Mouse (Mus musculus): ENCODE measurements at regions not wholly inside any gene's neighbourhood (a gene's known extent, or its start where the extent isn't known, plus 50 kb on each side); places are given as distances from the start of the nearest gene placed in this dataset.

DNA sequence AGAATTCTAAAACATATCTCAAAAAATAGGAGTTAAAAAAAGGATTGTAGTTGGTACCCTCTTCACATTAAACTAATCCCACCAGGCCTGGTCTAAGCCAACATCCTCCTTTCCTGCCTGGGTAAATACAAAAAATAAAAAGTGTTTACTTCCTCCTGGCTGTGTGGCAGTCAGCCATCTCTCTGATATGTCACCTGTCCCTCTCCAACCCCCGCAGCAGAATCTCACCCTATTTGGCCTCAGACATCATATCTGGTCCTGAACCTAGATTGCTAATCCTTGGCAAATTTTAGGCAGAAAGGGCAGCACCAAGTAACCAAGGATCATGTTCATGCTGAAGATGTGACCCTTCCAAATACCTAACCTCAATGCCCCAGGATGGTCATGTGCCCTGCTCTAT, 59.2 kb upstream of the Cadm1 start:
- Histone ChIP-seq H3K36me3 (ENCODE audit: insufficient read depth, low read length) (no peaks in the 10 kb centered on the region), H3K27me3 (ENCODE audit: insufficient read depth, low read length) (no peaks in the 10 kb centered on the region), H3K4me1 (replicated peaks; ENCODE audit: low read depth, low read length) (no peaks in the 10 kb centered on the region), H3K9me3 (ENCODE audit: low read length) (peaks cover 4% of the 10 kb centered on the region; the same call in 1 of the 2 replicates), H3K4me3 (replicated peaks; ENCODE audit: low read length) (no peak overlapping the region)
- TF ChIP-seq CTCF (conservative IDR thresholded peaks at IDR 0.05; ENCODE audit: low read length) (no peak), POU5F1 (IDR thresholded peaks at IDR 0.05; ENCODE audit: borderline replicate concordance, low read length) (no peak), NANOG (IDR thresholded peaks at IDR 0.05; ENCODE audit: borderline replicate concordance, low read length) (no peak)

DNA sequence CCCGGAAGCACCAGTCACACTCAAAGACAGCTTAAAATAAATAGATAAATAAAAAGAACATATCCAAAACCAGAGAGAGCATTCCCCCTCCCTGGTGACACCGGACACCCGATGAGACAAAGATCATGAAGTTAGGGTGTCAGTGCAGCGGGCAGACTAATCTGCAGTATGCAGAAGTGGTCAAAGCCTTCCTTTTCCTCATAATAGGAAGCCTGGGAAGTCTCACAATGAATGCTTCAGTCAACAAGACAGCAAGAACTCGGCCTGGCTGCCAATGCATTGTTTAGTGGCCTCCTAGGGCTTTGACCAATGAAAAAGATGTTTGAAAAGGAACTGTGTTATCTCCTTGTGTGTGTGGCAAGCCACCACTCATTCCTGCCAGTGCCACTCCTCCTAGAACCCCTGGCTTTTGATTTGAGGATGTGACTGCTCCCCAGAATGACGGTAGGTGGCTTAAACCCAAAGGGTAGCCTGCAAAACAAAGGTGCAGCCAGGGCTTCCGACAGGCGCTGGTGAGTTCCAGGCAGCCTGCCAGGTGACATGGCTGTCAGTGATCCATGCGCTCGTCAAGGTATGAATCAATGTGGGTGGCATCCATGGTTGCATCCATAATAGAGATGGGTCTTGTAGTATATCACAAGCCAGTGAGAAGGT, 58.1 kb upstream of the Cadm1 start:
- no peak for TF ChIP-seq CTCF (conservative IDR thresholded peaks at IDR 0.05; ENCODE audit: low read length)
- no peak for TF ChIP-seq NANOG (IDR thresholded peaks at IDR 0.05; ENCODE audit: borderline replicate concordance, low read length)
- TF ChIP-seq POU5F1 (IDR thresholded peaks at IDR 0.05; ENCODE audit: borderline replicate concordance, low read length), result no peak
- Histone ChIP-seq H3K9me3 (ENCODE audit: low read length) (peaks cover 4% of the 10 kb centered on the region; the same call in 1 of the 2 replicates), H3K36me3 (ENCODE audit: insufficient read depth, low read length) (no peaks in the 10 kb centered on the region), H3K4me1 (replicated peaks; ENCODE audit: low read depth, low read length) (no peaks in the 10 kb centered on the region), H3K27me3 (ENCODE audit: insufficient read depth, low read length) (no peaks in the 10 kb centered on the region), H3K4me3 (replicated peaks; ENCODE audit: low read length) (no peak overlapping the region)

- no peak for TF ChIP-seq CTCF (conservative IDR thresholded peaks at IDR 0.05; ENCODE audit: low read length)
- TF ChIP-seq POU5F1 (IDR thresholded peaks at IDR 0.05; ENCODE audit: borderline replicate concordance, low read length), result no peak
- TF ChIP-seq NANOG (IDR thresholded peaks at IDR 0.05; ENCODE audit: borderline replicate concordance, low read length), result no peak
- Histone ChIP-seq H3K4me3 (replicated peaks; ENCODE audit: low read length) (no peak overlapping the region), H3K36me3 (ENCODE audit: insufficient read depth, low read length) (no peaks in the 10 kb centered on the region), H3K27me3 (ENCODE audit: insufficient read depth, low read length) (no peaks in the 10 kb centered on the region), H3K4me1 (replicated peaks; ENCODE audit: low read depth, low read length) (no peaks in the 10 kb centered on the region), H3K9me3 (ENCODE audit: low read length) (peaks cover 4% of the 10 kb centered on the region; the same call in 1 of the 2 replicates)
Observed at GRCm38 (mm10) chr9:47473776-47474365, 56.1 kb upstream of the Cadm1 start.

DNA sequence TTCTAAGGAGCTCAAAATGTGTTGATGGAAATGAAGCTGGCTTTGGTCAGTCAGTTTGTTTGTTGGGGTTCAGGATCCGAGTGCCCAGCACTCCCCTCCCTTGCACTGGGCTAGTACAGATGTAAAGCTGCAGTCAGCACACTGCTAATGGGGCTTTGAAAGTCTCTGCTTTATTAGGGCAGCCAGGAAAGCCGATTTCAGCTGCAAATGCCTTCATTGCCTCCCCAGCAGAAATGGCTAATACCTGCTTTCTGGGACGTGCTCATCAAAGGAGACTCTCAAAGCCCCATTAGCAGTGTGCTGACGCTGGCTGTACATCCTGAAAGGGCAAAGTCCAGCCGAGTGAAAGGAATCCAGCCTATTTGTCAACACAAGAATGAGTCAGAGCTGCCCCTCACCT, 55.2 kb upstream of the Cadm1 start:
- H3K27me3 ChIP-seq (ENCODE audit: insufficient read depth, low read length), result peaks cover 4% of the 10 kb centered on the region; the same call in 1 of the 2 replicates
- H3K9me3 ChIP-seq (ENCODE audit: low read length), result peaks cover 4% of the 10 kb centered on the region; the same call in 1 of the 2 replicates
- H3K4me3 ChIP-seq (replicated peaks; ENCODE audit: low read length), result no peak overlapping the region
- H3K4me1 ChIP-seq (replicated peaks; ENCODE audit: low read depth, low read length), result no peaks in the 10 kb centered on the region
- no peaks in the 10 kb centered on the region for H3K36me3 ChIP-seq (ENCODE audit: insufficient read depth, low read length)
- TF ChIP-seq POU5F1 (IDR thresholded peaks at IDR 0.05; ENCODE audit: borderline replicate concordance, low read length), result no peak
- TF ChIP-seq NANOG (IDR thresholded peaks at IDR 0.05; ENCODE audit: borderline replicate concordance, low read length), result no peak
- TF ChIP-seq CTCF (conservative IDR thresholded peaks at IDR 0.05; ENCODE audit: low read length), result no peak

DNA sequence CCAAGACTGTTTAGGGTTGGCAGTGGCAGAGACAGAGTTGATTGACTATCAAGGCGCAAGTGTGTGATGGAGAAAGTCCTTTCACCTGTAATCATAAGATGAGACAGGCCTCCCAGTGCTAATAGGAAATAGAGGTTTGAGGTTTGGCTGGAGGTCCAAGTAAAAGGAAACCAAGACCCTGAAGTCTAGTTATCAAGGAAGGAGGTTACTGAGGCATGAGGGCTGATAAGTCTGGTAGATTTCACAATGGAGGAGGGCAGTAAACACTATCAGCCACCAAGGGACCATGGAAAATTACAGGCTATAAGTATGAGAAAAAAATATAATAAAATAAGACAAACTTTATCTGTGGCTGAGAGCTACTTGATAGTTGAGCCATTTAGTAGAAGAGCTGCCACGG, 52.1 kb upstream of the Cadm1 start:
- H3K27me3 ChIP-seq (ENCODE audit: insufficient read depth, low read length), result peaks cover 4% of the 10 kb centered on the region; the same call in 1 of the 2 replicates
- H3K36me3 ChIP-seq (ENCODE audit: insufficient read depth, low read length), result no peaks in the 10 kb centered on the region
- TF ChIP-seq CTCF (conservative IDR thresholded peaks at IDR 0.05; ENCODE audit: low read length) (no peak), NANOG (IDR thresholded peaks at IDR 0.05; ENCODE audit: borderline replicate concordance, low read length) (no peak), POU5F1 (IDR thresholded peaks at IDR 0.05; ENCODE audit: borderline replicate concordance, low read length) (no peak)
- H3K9me3 ChIP-seq (ENCODE audit: low read length), result peaks cover 7% of the 10 kb centered on the region; the same call in 1 of the 2 replicates
- H3K4me1 ChIP-seq (replicated peaks; ENCODE audit: low read depth, low read length), result no peaks in the 10 kb centered on the region
- no peak overlapping the region for H3K4me3 ChIP-seq (replicated peaks; ENCODE audit: low read length)

All from E14TG2a.4 (cell line).